Mouse (Mus musculus) cerebellum, adult 2 months (tissue): ENCODE data around the gene Wasf2.

Experiments
- CTCF ChIP-seq: fragments of 200-500 bp; IDR thresholded peaks from 2 replicates; pipeline ENCODE4 v1.5.1; 2011; ENCODE audit warnings: low read depth, mild to moderate bottlenecking, control low read depth, low read length, moderate library complexity, borderline replicate concordance; ENCODE audit not compliant: insufficient read depth
- POLR2A ChIP-seq: fragments of 200-500 bp; IDR thresholded peaks from 2 replicates; pipeline ENCODE4 v1.6.1; 2011; ENCODE audit warnings: low read length, control low read depth, borderline replicate concordance; ENCODE audit not compliant: insufficient read depth

DNA sequence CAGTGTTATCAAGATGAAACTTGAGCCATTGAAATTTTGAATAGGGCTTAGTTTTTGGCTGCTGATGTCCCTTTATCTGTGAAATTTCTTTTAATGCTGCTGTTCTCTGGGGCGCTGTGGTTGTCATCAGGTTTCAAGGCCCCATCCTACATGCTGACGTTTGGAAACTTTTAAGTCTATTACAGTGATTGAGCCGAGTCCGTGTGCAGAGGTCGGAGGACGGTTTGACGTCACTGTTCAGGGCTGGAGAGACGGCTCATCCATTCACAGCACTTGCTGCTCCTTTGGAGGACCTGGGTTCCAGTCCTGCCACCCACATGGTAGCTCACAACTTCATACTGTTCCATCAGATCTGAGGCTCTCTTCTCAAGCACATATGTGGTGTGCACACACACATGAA is 29.9 kb downstream of the Wasf2 start:
- TF ChIP-seq CTCF (no peak), POLR2A (no peak)
